Mouse (Mus musculus): Measurements from ENCODE around the gene Trpc7.

DNA sequence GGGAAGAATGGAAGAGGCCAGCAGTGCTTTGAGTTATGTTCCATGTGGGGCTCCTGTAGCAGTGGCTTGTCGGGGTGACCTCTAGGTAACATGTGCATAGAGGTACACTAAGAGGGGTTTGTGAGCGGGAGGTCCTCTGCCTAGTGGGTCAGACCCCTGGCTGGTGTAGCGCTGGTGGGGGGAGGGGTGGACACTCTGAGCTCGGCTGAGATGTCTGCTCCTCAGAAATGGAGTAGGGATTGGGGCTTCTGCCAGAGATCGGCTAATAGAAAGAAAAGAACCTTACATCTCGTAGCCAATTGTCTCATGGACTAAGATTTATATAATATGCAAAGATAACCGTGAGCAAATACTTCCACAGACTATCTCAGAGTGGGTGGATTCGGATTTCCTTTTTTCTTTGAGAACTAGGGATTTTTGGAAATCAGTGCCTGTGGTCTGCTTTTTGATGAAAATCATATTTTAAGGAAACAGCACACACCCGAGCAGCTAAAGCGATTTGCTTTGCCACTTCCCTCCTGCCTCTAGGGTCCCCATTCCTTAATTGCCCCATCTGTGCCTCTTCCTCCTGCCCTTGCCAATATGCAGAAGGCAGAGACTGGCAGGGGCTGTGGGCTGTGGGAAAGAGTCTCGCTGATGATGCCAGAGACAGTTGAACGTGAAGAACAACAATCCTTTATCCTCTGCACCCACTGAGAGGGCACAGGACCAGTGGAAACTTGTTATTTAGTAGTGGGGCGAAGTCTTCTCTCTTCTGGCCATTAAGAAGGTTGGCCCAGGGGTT is 133.2 kb downstream of the Trpc7 start:
- no peak for TF ChIP-seq EP300 (IDR thresholded peaks at IDR 0.05; ENCODE audit: insufficient read depth, low read depth, low read length)
- no peak for TF ChIP-seq POLR2A (IDR thresholded peaks at IDR 0.05; ENCODE audit: insufficient read depth, low read length)
